Mouse (Mus musculus): ENCODE measurements around the gene Gm10338.
"Not testable (repeated sequence)": the region's sequence is repeated elsewhere in the genome, so short reads cannot be mapped to it uniquely, and the experiment has no call there.

The Gm10338 gene

DNA sequence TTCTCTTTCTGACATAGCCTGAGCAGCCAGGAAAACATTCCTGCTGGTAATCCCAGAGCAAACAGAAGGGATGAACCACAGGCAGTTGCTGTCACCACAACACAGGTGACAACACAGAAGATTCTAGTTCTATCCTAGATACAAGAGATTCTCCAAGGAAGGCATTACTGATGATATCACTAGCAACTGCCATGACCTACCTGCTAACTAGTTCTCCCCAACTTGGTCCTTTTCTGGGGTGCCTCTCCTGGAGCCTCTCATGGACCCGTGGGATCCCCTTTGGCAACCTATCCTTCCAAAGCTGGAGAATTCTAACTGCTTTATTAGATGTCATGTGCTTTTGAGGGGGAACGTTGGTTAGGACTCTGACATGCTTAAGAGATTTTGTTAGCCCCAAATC lies at the start of gene Gm10338:
TSS of gene Gm10338 (minus strand) at position 101 of the 400 bp plus-strand sequence.
- DNase-seq (ENCODE audit: low read depth, low spot score): not testable (repeated sequence)

DNA sequence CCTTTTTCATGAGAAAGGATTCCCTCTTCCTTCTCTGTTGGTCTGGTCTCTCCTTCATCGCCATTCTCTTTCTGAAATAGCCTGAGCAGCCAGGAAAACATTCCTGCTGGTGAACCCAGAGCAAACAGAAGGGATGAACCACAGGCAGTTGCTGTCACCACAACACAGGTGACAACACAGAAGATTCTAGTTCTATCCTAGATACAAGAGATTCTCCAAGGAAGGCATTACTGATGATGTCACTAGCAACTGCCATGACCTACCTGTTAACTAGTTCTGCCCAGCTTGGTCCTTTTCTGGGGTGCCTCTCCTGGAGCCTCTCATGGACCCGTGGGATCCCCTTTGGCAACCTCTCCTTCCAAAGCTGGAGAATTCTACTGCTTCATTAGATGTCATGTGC lies 48.5 kb upstream of the Gm10338 start, which contains the start of gene Gm10128:
TSS of gene Gm10128 (minus strand) at position 101 of the 400 bp plus-strand sequence.
- not testable (repeated sequence) for DNase-seq (ENCODE audit: low read depth, low spot score)

DNA sequence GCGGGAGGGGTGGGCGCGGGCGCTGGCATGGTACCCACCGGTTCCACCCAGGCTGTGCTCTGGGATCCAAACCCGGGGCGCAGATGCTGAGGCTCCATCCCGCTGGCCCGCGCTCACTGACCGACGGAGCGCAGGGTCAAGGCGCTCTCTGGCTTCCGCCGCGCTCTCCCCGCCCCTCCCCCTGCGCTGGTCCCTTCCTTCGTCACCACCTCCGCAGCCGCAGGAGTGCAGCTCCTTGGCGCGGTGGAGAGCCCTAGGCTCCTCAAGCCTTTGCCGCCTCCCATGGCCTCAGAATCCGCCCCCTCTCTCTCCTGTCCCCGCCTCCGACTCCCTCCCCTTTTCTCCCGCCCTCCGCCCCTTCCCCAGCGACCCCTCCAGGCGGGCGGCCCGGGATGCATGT lies 27.0 kb downstream of the Gm10338 start, which contains the start of gene Gm3558:
TSS of gene Gm3558 (minus strand) at position 185 of the 400 bp plus-strand sequence.
- DNase-seq (ENCODE audit: low read depth, low spot score): not testable (repeated sequence)

GRCm38 (mm10) chr14:7567890-7568289 lies 27.5 kb downstream of the Gm10338 start:
- DNase-seq (ENCODE audit: low read depth, low spot score): peak; percentile 0

- DNase-seq (ENCODE audit: low read depth, low spot score): not testable (repeated sequence)
Observed at GRCm38 (mm10) chr14:7567266-7567665, 28.1 kb downstream of the Gm10338 start.

All from CD4-positive helper T cell, adult 2 months (primary cell).